Mouse (Mus musculus): Measurements from ENCODE around the gene Ddit4.

DNA sequence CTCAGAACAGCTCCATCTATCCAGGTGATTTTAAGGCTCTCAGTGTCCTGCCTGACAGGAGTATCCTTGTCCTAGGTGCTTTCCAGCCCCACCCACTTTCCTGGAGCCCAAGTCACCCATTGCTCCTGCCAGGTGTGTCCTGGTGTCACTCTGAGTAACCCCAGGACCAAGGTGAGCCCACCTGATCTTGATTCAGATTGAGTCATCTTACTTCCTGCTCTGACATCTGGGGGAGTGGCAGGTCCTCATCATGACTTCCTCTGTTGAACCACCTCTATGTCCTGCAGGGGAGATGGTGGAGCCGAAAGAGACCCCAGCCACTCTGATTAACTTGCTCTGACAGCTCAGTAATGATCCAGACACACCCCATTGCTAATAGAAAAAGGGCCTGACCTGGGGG lies 12.6 kb downstream of the Ddit4 start:
- TF ChIP-seq CTCF (IDR thresholded peaks at IDR 0.05), result no peak
- TF ChIP-seq EP300 (IDR thresholded peaks at IDR 0.05), result no peak

Data from lung, postnatal 0 days (tissue).